Mouse (Mus musculus) midbrain, postnatal 0 days (tissue): ENCODE measurements around the gene Mtmr12. TPM values are rescaled to one million over a fixed set of nuclear protein-coding genes. Genes with fewer than 3 reads are reported as not detected.

Experiments
- ATAC-seq: fragments of 200-750 bp; cut with Nextera tagmentation; 2 replicates; pipeline ENCODE4 v1.8.0; 2017; ENCODE audit warnings: moderate number of reproducible peaks, mild to moderate bottlenecking, moderate TSS enrichment, moderate library complexity; ENCODE audit not compliant: low FRiP score
- DNase-seq: peaks from one replicate; pipeline ENCODE4 v3.0.0-alpha.2; 2015; ENCODE audit warnings: low spot score
- H3K27ac ChIP-seq: fragments of 300-500 bp; sonication (generic); 2 replicates; pipeline ENCODE4 v1.5.1; 2014; ENCODE audit warnings: low read depth, mild to moderate bottlenecking, low read length, mixed read lengths
- H3K27me3 ChIP-seq: fragments of 300-500 bp; sonication (generic); 2 replicates; pipeline ENCODE4 v1.6.1; 2014; ENCODE audit warnings: low read length, control low read depth, mixed read lengths; ENCODE audit not compliant: insufficient read depth
- H3K36me3 ChIP-seq: fragments of 300-500 bp; sonication (generic); 2 replicates; pipeline ENCODE4 v1.6.1; 2014; ENCODE audit warnings: low read length, control low read depth, mixed read lengths; ENCODE audit not compliant: insufficient read depth
- H3K4me1 ChIP-seq: fragments of 300-500 bp; sonication (generic); 2 replicates; pipeline ENCODE4 v1.6.1; 2014; ENCODE audit warnings: mild to moderate bottlenecking, control low read depth, antibody characterized with exemption, low read length, mixed read lengths; ENCODE audit not compliant: insufficient read depth
- H3K4me2 ChIP-seq: fragments of 300-500 bp; sonication (generic); 2 replicates; pipeline ENCODE4 v1.6.1; 2014; ENCODE audit warnings: low read depth, mild to moderate bottlenecking, low read length, mixed read lengths; ENCODE audit not compliant: poor library complexity, severe bottlenecking
- H3K4me3 ChIP-seq: fragments of 300-500 bp; sonication (generic); 2 replicates; pipeline ENCODE4 v1.5.1; 2014; ENCODE audit warnings: low read depth, mild to moderate bottlenecking, low read length, moderate library complexity
- H3K9ac ChIP-seq: fragments of 300-500 bp; sonication (generic); replicated peaks from 2 replicates; pipeline ENCODE4 v1.6.1; 2014; ENCODE audit warnings: mild to moderate bottlenecking, low read length, moderate library complexity, mixed read lengths; ENCODE audit not compliant: poor library complexity, severe bottlenecking
- H3K9me3 ChIP-seq: fragments of 300-500 bp; sonication (generic); 2 replicates; pipeline ENCODE4 v1.6.1; 2016; ENCODE audit warnings: low read length, control low read depth
- CTCF ChIP-seq: IDR thresholded peaks from 2 replicates; pipeline ENCODE4 v1.5.1; 2016; ENCODE audit warnings: antibody characterized with exemption, mild to moderate bottlenecking
- WGBS: fragments of 180-500 bp; shearing (Covaris S2); extraction: QIAGEN DNeasy Blood & Tissue Kit; methylation state at CpG from one replicate; pipeline ENCODE4 v1.1.7; 2014; 5-methylcytosine and 5-hydroxymethylcytosine counted together
- polyA plus RNA-seq: library from polyadenylated mRNA; unstranded; fragments of >200 nt; fragmentation: Nextera tagmentation; extraction: Ambion mirVana; gene quantifications from 2 replicates; pipeline ENCODE4 v1.2.1, GENCODE M21; 2015
- total RNA-seq: library from RNA; depleted of rRNA; stranded (reverse); fragments of >200 nt; gene quantifications from 2 replicates; pipeline ENCODE4 v1.2.3, GENCODE M21; 2014

The Mtmr12 gene
- total and polyA plus RNA-seq, 2 experiments from 2014 or later: 4.8 to 10.4 TPM

- TF ChIP-seq CTCF: no peak
- Histone ChIP-seq H3K4me1 (0 out of 2 replicates have a peak, but pooled peaks cover 5% of the 10 kb centered on the region), H3K9me3 (no peaks in the 10 kb centered on the region), H3K4me3 (no peak overlapping the region), H3K36me3 (no peaks in the 10 kb centered on the region), H3K9ac (no peak overlapping the region), H3K27me3 (0 out of 2 replicates have a peak, but pooled peaks cover 4% of the 10 kb centered on the region), H3K4me2 (no peak overlapping the region), H3K27ac (no peak overlapping the region)
- DNase-seq (no peak), ATAC-seq (no peak)
- 81% methylated on average over 8 of the region's 8 CpGs for WGBS
Measured at GRCm38 (mm10) chr15:12318451-12318850, 113.6 kb downstream of the Mtmr12 start.

- Histone ChIP-seq H3K36me3 (no peaks in the 10 kb centered on the region), H3K27ac (no peak overlapping the region), H3K27me3 (0 out of 2 replicates have a peak, but pooled peaks cover 4% of the 10 kb centered on the region), H3K4me3 (no peak overlapping the region), H3K9ac (no peak overlapping the region), H3K4me2 (no peak overlapping the region), H3K4me1 (peaks cover 11% of the 10 kb centered on the region), H3K9me3 (no peaks in the 10 kb centered on the region)
- TF ChIP-seq CTCF: no peak
- DNase-seq: no peak
- ATAC-seq: no peak
- WGBS: 49% methylated on average over 5 of the region's 5 CpGs
Measured at GRCm38 (mm10) chr15:12319889-12320288, 115.1 kb downstream of the Mtmr12 start.

DNA sequence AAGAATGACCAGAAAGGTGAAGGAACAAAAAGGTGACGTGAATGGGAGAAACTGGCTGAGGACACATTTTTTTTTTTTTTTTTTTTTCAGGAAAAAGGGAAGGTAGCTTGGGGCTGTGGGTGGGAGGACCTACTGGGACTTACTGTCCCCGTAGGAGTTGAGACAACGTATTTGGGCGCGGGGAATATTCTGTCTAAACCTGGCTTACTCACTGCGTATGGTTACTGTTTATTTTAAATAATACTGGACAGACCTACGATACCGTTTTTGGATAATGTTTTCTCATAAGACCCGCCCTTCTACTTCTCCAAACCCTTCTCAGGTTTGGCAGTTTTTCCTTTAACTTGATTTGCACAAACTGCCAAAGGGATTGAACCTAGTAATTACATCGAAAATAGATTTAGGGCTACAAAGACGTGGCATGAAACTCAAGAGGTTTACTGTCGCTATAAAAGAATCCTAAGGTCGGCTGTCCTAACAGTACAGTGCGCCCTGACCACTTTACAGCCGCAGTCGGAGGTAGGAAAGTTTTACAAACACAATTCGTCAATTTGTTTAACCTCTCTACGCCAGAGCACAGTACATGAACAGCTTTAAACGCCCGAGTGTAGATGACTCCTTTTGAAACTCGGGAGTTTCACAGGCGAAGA is 115.7 kb downstream of the Mtmr12 start:
- 4% methylated on average over 22 of the region's 22 CpGs for WGBS
- TF ChIP-seq CTCF: no peak
- no peak for DNase-seq
- peak overlapping the region; percentile 87 for H3K4me2 ChIP-seq
- peaks cover 11% of the 10 kb centered on the region for H3K4me1 ChIP-seq
- H3K9ac ChIP-seq: peak overlapping the region; percentile 96
- peak overlapping the region; percentile 43; the same call in 1 of the 2 replicates for H3K27ac ChIP-seq
- H3K9me3 ChIP-seq: no peaks in the 10 kb centered on the region
- no peaks in the 10 kb centered on the region for H3K36me3 ChIP-seq
- no peak; the same call in 1 of the 2 replicates for ATAC-seq
- H3K4me3 ChIP-seq: peak overlapping the region; percentile 99
- H3K27me3 ChIP-seq: 0 out of 2 replicates have a peak, but pooled peaks cover 4% of the 10 kb centered on the region

DNA sequence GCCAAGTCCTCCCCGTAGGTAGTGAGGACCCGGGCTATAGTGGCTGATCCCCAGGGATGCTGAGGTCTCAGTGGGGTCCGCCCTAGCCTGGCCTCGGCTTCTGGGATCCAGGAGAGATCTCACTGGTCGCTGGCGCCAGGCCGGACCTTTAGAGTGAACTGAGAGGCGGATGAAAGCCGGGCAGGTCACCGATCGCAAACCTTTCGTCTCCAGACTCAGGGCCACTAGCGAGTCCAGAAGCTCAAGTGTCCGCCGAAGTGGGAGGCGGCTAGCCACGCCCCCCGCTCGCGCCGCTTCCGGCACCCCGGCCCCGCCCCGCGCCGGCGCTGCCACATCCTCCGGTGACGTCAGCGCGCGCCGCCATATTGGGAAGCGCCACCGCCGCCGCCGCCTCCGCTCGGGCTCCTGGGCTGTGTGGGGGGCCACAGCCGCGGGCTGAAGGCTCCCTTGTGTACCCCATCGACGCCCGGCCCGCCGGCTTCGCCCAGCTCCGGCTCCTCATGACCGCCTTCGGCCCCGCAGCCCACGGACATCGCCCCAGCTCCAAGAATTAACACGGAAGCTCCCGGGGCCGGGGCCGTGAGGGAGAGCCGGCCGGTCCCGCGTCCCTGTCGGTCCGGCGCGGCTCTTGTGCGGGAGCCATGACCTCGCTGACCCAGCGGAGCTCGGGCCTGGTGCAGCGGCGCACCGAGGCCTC is 116.4 kb downstream of the Mtmr12 start, which contains the start of gene Golph3:
Golph3 (plus strand) TSS at position 360 of the 697 bp plus-strand sequence.
- peak within 1 kb of the TSS; percentile 99 for H3K4me3 ChIP-seq
- peak within 1 kb of the TSS; percentile 87 for H3K4me2 ChIP-seq
- WGBS: under 1% methylated on average over 74 of the region's 74 CpGs
- peak within 1 kb of the TSS; percentile 94 for H3K27ac ChIP-seq
- peak; percentile 96 for ATAC-seq
- no peaks in the 10 kb centered on the region for H3K9me3 ChIP-seq
- no peak for TF ChIP-seq CTCF
- H3K9ac ChIP-seq: peak within 1 kb of the TSS; percentile 96
- peaks cover 11% of the 10 kb centered on the region for H3K4me1 ChIP-seq
- peak; percentile 96 for DNase-seq
- no peaks in the 10 kb centered on the region for H3K36me3 ChIP-seq
- 0 out of 2 replicates have a peak, but pooled peaks cover 4% of the 10 kb centered on the region for H3K27me3 ChIP-seq

- peak within 1 kb of the TSS; percentile 94 for H3K27ac ChIP-seq
- DNase-seq (peak; percentile 42), ATAC-seq (peak; percentile 47)
- 0 out of 2 replicates have a peak, but pooled peaks cover 4% of the 10 kb centered on the region for H3K27me3 ChIP-seq
- TF ChIP-seq CTCF: no peak
- no peaks in the 10 kb centered on the region for H3K9me3 ChIP-seq
- peaks cover 11% of the 10 kb centered on the region for H3K4me1 ChIP-seq
- H3K4me3 ChIP-seq: peak within 1 kb of the TSS; percentile 99
- H3K9ac ChIP-seq: peak within 1 kb of the TSS; percentile 96
- under 1% methylated on average over 65 of the region's 70 CpGs for WGBS
- H3K4me2 ChIP-seq: peak within 1 kb of the TSS; percentile 87
- H3K36me3 ChIP-seq: no peaks in the 10 kb centered on the region
Measured at GRCm38 (mm10) chr15:12321788-12322621, 117.2 kb downstream of the Mtmr12 start, which contains the start of gene 1810049J17Rik. Gene 1810049J17Rik (minus strand): TSS chr15:12321899.
